Mouse (Mus musculus): Measurements from ENCODE around the gene Acsf3. TPM values are rescaled to one million over a fixed set of nuclear protein-coding genes. Genes with fewer than 3 reads are reported as not detected.
A peak's percentile ranks its signal among the peaks of the same experiment; 100 is the strongest.

The Acsf3 gene
- total RNA-seq, 2 experiments from 2014 or later: 16.2 to 21.9 TPM

DNA sequence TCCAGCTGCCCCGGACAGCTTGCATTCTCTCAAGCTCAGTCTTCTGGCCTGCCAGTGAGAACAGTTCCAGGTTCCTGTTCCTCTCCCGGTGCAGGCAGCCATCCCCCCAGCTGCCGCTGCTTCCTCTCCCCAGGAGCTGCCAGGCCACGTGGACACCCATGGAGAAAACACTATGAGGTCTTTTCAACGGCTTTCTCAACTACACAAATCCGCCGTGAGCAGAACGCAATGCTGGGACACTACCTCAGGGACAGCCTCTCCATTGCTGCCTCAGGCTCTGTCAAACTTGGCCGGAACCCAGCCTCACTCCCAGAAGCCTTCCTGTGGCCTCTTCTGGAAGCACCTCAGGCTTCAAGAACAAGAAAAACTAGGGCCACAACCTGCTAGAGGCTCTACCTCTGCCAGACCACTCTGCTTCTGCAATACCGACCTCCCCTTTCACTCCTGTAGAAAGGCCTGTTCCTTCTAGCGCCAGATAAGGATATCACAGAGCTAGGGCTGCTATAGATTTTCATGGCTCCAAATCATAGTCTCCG lies 12.5 kb upstream of the Acsf3 start:
- no peak for DNase-seq

DNA sequence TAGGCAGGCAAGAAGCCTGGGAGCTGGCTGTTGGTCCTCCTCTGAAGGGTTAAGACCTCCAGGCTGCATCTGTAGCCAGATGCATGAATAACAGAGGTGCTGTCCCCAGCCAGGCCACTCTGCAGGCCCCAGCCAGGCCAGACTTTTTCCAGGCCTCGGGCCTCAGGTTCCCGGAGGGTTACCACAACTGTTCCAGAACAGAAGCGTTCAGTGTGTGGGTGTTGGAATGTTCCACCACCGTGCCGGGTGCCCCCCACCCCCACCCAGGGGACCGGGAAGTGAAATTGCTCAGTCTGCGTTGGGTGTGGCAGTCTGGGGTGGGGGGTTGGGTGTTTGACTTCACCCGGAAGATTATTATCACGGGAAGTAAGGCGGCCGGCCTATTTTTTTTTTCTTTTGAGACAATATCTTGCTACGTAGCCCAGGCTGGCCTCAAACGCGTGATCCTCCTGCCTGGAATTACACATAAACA lies 12.0 kb upstream of the Acsf3 start:
- no peak for DNase-seq

DNA sequence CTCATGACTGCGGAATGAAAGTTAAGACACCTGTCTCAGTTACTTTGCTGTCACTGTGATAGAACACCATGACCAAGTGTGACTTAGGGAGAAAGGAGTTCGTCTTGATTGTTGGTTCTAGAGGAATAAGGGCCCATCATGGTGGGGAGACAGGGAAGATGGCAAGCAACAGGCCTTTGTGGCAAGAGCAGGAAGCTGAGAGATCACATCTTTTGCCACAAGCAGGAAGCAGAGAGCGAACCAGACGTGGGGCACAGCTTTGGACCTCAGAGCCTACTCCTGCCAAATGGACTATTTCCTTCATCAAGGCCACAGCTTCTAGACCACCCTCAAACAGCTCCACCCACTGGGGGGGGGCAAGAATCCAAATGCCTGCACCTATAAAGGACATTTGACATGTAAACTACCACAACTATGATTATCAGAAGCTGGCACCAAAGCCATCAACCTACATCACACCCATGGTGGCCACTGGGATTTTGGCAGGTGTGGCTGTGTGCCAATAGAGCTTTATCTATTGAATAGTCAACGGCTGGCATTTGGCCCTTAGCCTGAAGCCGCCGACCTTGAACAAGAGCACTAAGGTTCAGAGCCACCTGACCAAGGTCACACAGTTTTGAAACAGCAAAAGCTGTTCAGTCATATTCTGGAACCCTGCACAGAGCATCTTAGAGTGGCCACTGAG lies 10.4 kb upstream of the Acsf3 start:
- DNase-seq: no peak

DNA sequence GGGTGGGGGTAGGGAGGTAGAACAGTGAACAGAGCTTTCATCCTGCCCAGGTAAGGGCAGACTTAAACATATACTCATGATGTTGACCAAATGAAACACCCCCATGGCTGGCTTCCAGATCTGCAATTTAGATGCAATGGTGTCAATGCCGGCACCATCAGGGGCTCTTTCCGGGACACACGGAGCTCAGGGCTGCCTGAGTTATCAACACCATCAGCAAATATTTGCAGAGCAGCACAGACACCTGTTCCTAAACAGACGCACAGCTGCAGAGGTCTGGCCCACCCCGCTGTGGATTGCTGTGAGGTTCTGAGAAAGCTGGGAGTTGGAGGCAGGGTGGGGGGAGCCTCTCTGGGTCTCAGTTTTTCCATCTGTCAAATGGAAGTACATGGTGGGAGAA lies 9.1 kb upstream of the Acsf3 start:
- no peak for DNase-seq

DNA sequence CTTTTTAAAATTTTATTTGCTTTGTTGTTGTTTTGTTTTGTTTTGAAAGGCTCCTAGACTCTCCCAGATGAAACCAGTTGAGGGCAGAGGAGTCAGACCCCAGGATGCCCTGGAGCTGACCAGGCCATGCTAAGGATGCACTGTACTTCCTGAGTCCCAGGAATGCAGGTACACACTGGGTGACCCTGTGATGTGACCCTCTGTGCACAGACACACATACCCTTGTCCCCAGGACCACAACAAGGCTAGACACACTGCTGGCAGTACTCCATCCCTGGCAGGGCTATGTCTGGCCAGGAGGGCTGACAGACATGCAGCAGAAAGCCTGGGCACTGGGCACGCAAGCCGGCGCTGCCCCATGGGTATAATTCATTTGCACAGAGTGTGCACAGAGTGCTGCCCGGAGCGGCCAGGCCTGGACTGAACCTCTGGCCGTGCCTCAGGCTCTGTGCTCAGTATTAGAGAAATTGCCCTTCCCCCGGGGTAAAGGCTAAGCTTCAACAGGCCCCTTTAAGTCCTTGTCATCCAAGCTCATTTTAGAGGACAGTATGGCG lies 8.6 kb upstream of the Acsf3 start:
- no peak for DNase-seq

DNA sequence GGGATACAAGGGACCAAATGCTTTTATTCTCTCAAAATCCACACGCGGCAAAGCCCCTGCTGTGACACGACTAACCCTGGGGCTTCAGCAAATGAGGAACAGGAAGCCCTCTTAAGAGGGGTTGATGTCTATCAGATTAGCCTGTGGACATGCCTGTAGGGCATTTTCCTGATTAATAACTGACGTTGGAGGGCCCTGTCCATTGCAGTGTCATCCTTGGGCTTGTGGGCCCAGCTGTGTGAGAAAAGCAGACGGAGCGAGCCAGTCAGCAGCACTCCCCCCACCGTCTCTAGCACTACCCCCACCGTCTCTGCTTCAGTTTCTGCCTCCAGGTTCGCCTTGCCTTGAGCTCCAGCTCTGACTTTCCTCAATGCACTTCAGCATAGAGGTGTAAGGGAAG lies 8.1 kb upstream of the Acsf3 start:
- no peak for DNase-seq

DNA sequence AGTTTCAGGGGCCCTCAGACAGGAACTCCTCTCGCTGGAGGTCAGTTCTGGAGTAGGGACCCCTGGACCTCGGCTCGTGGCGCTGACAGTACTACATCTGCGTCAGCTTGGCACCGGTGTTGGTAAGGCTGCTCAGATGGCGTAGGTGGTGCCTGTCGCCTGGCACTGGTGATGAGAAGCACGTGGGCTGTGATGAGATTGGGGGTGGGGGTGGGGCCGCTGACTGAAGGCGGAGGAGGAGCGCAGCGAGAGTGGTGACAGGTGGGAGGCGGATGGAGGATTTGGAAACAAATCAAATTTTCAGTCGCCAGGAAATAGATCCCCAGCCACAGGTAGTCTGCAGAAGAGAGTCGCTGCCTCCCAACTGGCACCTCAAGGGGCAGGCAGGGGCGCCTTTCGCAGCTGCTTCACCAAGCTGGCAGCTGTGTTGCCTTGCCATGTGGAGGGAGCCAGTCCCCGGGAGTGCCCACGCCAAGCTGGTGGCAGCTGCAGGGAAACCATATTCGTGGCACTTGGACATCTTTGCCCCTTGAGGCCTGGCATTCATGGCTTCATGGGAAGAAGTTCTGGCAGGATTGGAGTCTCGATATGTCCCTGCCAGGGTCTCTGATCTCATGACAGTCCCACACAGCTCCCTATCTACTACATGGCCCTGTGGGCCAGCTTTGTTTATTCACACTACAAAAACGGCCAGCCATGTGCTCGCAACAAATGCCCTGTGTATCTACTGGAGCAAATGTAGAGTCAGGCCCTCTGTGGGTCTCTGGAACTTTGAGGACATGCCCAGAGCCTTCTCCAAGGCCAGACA lies 5.8 kb upstream of the Acsf3 start:
- DNase-seq: peak in 1 of 2 experiments; percentile 59

DNA sequence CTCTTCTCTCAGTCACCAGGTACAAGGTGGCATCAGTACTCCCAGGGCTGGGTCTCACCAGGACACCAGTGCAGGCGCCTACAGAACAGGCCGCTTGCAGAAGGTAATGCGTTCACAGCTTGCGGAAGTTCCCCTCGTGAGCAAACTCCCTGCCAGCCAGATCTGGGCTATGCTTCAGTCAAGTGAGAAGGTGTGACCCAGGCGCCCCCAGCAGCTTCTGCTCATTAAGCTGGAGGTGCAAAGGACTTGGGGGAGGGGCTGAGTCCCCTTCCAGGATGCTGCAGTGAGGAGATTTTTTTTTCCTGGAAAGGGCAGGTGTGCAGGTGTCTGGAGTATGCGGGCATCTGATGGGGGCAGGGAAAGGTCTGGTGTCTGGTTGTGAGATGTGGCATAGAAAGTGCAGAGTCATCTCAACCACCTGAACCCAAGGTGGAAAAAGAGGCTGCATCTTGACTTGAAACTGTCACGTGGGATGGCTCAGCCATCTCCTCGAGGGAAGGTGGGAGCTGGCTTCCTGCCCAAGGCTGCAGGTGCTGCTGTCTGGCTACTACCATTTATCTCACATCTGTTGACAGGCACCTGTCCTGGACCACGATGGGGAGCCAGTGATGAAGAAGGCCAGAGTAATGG lies 2.7 kb upstream of the Acsf3 start:
- DNase-seq: no peak

DNA sequence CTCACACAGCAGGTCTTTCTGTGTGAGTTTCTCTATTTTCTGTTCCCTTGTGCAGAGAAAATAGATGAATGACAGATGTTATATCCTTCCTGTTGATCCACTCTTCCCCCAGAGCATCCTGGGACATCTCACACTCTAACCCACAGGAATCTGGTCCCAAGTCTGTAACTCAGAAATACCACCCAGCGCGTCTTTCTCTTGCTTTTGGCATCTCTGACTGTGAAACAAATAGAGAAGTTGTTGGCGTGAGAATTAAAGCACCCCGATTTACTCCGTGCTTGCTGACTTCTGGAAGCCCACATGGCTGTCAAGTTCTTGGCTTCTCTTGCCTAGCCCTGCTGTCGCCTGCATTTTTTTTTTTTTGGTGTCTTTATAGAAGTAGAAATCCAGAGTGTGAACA lies 2.4 kb downstream of the Acsf3 start:
- peak in 1 of 2 experiments; percentile 8 for DNase-seq

DNA sequence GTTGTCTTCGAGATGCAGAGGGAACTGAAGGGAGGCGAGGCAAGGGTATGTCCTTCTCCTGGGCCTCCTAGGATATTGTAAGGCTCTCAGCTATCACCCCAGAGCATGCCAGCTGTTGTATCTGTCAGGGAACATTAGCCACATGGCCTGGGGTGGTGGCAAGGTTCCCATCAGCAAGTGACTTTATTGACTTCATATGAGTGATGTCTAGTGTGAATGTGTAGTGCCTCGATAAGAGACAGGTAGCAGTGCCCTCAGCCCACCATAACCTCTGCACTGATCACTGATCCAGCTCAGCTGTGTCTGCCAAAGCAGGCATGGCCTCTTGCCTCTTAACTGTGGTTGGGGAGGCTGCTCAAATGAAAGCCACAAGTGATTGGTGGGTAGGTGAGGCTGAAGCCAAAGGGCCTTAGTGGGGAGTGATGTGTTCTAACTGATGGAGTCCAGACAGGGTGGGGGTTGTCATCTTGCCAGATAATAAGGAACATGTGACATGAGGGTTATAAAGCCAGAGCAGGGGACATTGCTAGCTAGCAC lies 3.5 kb downstream of the Acsf3 start:
- DNase-seq: no peak

DNA sequence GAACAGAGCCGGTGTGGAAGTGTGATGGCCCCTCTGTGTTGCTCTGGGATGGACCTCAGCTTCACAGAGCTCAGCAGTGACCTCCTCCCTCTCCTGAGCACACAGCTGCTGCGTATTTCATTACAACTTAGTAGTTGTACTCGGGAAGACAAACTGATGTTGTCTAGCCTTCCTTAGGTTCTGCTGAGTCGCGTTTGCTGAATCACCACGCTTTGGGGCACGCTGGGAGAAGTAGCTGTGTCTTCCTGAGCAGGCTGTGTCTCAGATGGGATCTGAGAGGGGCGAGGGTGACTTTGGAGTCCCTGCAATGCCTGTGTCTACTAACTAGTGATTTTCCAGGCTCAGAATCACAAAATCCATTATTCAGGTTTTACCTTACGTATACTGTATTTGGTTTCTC lies 4.0 kb downstream of the Acsf3 start:
- no peak for DNase-seq

DNA sequence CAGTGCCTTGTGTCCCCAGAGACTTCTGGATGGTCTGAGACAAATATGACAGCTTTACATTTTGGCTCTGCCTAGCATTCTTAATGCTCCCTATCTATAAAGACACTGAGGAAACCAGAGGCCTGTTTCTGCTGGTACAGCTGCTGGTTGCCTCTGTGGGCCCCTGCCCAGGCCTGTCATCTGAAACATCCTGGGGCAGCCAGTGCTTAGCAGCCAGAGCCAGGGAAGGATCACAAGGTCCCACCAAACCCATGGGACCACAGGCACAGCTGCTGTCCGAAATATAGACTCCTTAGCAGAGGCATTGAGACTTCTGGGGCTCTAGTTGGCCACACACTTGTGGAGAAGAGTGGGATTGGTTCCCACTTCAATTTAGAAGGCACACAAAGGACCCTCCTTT lies 9.5 kb downstream of the Acsf3 start:
- no peak for DNase-seq

DNA sequence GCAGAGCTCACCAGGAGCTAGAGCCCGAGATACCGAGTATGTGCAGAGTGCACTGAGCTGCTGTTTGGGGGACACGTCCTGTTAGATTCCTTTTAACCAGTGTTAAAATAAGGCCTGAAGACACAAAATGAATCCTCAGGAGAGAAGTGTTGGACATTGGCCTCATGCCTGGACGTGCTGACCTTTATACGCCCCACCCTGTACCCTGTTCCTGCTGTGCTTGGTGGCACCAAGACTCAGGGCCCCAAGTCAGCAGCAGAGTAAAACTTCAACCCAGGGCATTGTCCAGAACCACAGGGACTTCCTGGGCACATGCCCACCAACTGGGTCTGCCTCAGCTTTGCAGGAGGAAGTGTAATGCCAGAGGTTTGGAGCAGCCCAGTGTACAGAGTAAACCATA lies 14.5 kb downstream of the Acsf3 start:
- no peak for DNase-seq

DNA sequence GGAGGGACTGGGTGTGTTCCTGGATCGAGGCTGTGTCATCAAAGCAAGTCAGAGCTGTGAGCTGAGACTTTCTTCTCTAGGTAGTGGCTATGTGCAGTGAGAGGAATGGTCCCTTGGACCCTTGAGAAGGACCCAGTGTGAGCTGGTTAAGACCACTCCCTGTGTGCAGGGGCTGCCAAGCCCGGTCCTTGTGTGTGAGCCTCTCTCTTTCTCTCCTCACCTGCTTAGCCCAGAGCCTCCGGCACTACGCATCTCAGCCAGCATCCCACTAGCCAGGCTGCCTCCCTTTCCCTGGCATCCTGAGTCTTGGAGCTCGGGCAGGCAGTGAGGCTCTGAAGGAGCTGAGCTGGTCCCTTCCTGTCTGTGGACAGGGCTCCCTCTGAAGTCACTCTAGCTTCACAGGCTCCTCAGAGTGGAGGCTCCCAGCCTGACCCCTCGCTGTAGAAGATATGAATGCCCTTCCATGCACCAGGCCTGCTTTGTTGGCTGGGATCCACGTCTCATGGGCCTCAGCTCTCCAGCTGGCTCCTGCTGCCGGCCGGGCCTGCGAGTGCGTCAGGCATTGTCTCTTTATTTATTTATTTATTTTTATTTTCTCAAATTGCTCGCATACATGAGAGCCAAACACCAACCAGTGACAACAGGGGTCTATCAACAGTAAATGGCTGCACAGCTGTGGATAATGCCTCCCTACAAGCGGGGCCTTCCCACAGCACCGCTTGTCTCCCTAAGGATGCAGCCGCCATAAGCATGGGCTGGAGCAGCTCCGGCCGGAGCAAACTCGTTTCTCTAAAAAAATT lies 18.3 kb downstream of the Acsf3 start:
- peak in 1 of 2 experiments; percentile 44 for DNase-seq

DNA sequence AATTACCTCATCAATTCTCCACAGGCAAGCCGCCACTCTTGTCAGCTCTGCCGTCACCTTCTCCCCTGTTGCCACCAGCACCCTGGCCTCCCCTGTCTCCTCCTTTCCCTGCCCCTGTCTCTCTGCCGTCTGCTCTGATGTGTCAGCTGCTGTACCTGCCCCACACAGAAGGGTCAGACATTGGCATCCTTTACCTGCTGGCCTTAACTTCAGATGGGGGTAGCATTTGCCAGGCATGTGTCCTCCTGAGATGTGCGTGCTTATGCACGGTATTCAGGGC lies 18.8 kb downstream of the Acsf3 start:
- DNase-seq: no peak

DNA sequence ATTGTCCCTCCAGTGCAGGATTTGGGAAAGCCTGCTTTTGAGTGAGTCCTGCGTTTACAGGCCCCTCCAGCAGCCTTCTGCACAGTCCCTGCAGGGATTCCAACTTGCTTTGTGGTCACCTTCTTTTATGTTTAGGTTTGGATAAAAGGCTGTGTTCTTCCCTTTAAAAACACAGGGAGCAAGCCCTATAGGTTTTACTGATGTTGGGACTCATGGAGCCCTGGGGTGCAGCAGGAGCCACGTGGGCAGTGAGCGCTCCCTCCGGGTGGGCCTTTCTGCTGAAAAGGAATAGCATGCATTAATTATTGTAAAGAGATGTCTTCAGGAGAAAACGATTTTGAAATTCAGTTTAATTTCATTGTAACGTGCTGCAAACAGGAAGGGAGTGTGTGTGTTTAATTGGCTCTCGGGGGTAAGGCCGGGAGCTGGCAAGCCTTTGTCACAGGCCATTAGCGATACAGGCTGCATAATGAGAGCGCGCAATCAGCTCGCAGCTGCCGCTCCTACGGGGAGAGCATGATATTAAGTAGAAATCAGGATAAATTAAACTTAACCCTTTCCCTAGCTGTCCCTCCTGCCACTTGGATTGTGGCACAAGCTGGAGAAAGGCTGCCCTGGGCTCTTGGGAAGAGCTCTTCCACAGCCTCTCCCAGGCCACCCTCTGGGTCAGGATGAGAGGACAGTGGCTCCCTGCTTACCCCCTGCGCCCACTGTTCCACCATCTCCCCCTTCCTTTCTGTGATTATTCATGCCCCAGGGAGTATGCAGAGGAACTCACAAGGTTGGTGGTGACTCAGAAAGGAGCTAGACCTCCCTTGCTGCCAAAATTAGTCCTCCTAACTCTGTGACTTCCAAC lies 28.8 kb downstream of the Acsf3 start:
- DNase-seq: peak in 1 of 2 experiments; percentile 19

DNA sequence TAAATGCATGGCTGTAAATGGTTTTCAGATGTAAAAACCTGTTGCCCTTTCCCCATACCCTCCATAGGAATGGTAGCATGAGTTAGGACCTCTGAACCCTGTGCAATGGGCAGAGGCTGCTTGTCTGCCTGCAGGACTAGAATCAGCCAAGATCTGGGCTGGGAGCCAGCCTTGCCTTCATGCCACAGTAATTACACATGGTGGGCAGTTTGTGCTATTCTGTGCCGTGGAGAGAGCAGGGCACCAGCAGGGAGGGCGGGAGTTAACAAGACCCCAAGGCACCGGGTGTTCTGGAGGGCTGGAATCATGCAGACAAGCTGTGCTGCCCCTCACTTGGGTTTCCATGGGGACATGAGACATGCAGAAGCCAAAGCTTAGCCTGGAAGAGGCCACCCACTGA lies 30.1 kb downstream of the Acsf3 start:
- peak in 1 of 2 experiments; percentile 19 for DNase-seq

DNA sequence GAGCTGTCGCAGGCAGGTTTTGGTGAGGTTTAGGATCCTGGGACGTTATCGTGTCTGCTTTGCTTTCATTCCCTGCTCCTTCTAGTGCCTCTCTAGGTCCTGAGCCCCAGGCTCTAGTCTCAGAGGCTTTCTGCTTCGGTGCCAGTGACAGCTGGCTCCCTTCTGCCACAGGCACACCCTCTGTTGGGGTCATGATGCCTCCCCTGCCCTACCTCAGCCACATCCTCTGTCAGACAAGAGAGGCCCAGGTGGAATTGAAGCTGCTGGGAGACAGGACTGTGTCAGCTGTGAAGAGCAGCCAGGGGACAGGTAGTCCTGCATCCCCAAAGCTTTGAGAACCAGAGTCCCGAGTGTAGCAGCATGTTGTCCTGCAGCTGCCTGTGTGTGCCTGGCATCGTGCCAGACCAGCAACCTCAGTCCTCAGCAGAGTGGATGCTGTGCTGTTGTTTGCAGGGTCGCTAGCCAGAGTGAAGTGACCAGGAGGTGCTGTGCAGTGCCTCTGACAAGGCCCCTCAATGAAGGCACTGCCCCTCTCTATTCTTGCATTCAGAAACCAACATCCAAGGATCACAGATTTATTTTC lies 31.8 kb downstream of the Acsf3 start:
- DNase-seq: no peak

DNA sequence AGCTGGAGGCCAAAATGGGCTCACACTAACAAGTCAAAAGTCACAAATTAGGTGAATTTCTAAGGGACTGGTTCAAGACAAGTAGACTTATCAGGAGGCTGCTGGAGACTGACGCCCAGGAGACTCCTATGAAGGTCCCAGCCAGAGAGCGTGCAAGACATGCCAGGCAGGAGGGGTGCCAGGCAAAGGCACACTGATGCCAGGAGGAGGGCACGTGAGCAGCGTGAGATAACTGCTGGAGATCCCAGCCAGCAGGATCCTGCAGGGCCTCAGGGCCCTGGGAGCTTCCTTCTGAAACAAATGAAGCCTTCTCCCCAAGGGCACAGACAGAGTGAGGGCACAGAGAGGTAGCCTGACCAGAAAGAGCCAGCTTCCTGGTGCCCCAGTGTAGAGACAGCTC lies 32.6 kb downstream of the Acsf3 start:
- DNase-seq: no peak

DNA sequence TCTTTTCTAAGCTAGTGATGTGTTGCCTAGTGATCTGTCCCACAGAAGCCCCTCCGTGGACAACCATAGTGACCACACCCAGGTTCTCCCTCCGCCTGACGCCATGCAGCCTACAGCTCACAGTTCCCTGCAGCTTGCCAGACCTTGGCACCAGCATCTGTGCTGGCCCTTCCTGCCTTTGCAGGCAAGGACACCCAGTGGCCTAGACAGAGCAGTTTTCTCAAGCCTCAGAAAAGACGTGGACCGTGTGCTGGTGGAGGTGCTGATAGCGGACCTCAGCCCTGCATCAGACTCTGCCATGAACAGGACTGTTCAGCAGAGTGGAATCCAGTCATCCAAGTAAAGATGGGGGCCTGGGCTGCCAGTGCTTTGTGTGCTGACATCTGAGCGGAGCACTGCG lies 35.1 kb downstream of the Acsf3 start:
- DNase-seq: no peak
